Mouse (Mus musculus) stomach, postnatal 0 days (tissue): ENCODE results near the gene Btaf1.

Experiments
- CTCF ChIP-seq: IDR thresholded peaks from 2 replicates; pipeline ENCODE4 v1.5.1; 2016; ENCODE audit warnings: antibody characterized with exemption, low read depth, mild to moderate bottlenecking, moderate library complexity
- EP300 ChIP-seq: optimal IDR thresholded peaks from 2 replicates; pipeline ENCODE3; 2016; ENCODE audit warnings: antibody characterized with exemption

DNA sequence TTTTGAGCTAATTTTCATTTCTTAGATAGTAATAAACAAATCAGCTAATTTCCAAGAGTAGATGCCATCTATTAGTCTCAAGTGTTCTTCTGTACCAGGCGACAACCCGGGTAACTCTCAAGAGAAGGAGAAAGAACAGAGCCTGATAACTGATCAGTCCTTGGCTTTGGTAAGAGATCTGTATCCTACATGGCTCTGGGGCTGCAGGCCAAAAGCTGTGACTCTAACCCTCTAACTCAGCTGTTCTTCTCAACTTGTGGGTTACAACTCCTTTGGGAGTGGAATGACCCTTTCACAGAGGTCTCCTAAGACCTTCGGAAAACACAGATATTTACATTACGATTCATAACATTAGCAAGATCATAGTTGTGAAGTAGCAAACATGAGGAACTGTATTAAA lies 134.2 kb downstream of the Btaf1 start:
- no peak for TF ChIP-seq CTCF
- no peak for TF ChIP-seq EP300
